Mouse (Mus musculus) brain, embryonic 14.5 days (tissue): Measurements from ENCODE around the gene Gm45837. TPM values are rescaled to one million over a fixed set of nuclear protein-coding genes. Genes with fewer than 3 reads are reported as not detected.

Experiments used
- DNase-seq: peaks from one replicate; pipeline ENCODE4 v3.0.0-alpha.2; 2011; ENCODE audit warnings: low read depth
- CTCF ChIP-seq: fragments of 200-500 bp; IDR thresholded peaks from 2 replicates; pipeline ENCODE4 v1.5.1; 2012; ENCODE audit warnings: inconsistent platforms, mild to moderate bottlenecking, moderate library complexity, borderline replicate concordance; ENCODE audit not compliant: insufficient read depth, insufficient read length; ENCODE audit errors: extremely low read depth
- POLR2A ChIP-seq: fragments of 200-500 bp; IDR thresholded peaks from 2 replicates; pipeline ENCODE4 v1.6.1; 2012; ENCODE audit warnings: mild to moderate bottlenecking, inconsistent platforms, borderline replicate concordance; ENCODE audit not compliant: poor library complexity, insufficient read depth, insufficient read length, severe bottlenecking; ENCODE audit errors: extremely low read depth
- polyA plus RNA-seq: library from polyadenylated mRNA; depleted of rRNA; stranded (reverse); fragments of >200 nt; gene quantifications from 2 replicates; pipeline ENCODE4 v1.2.3, GENCODE M21; 2012

The Gm45837 gene
- polyA plus RNA-seq, 1 experiment = 0.79 TPM

GRCm38 (mm10) chr7:101501236-101501635 lies 90.5 kb downstream of the Gm45837 start:
- no peak for TF ChIP-seq POLR2A
- no peak for TF ChIP-seq CTCF
- DNase-seq = no peak

GRCm38 (mm10) chr7:101501675-101502074 lies 91.0 kb downstream of the Gm45837 start:
- TF ChIP-seq CTCF = peak; percentile 21; the same call in 1 of the 2 replicates
- no peak for TF ChIP-seq POLR2A
- no peak for DNase-seq

GRCm38 (mm10) chr7:101503351-101503750 lies 92.7 kb downstream of the Gm45837 start:
- peak; percentile 57 for DNase-seq
- TF ChIP-seq CTCF (peak; percentile 77), POLR2A (no peak)

- no peak for DNase-seq
- TF ChIP-seq CTCF (no peak), POLR2A (no peak)
Measured at GRCm38 (mm10) chr7:101503803-101504202, 93.1 kb downstream of the Gm45837 start.

GRCm38 (mm10) chr7:101504507-101504906 lies 93.8 kb downstream of the Gm45837 start:
- peak; percentile 41 for DNase-seq
- TF ChIP-seq CTCF (no peak), POLR2A (no peak)

GRCm38 (mm10) chr7:101509212-101509611 lies 98.5 kb downstream of the Gm45837 start:
- DNase-seq = no peak
- no peak for TF ChIP-seq POLR2A
- no peak for TF ChIP-seq CTCF

GRCm38 (mm10) chr7:101513655-101514054 lies 103.0 kb downstream of the Gm45837 start:
- DNase-seq = peak; percentile 82
- TF ChIP-seq POLR2A = no peak
- no peak for TF ChIP-seq CTCF

GRCm38 (mm10) chr7:101514768-101515167 lies 104.1 kb downstream of the Gm45837 start:
- DNase-seq = no peak
- TF ChIP-seq CTCF = no peak
- no peak for TF ChIP-seq POLR2A

- no peak for DNase-seq
- TF ChIP-seq POLR2A = no peak
- TF ChIP-seq CTCF = no peak
Measured at GRCm38 (mm10) chr7:101515295-101515694, 104.6 kb downstream of the Gm45837 start.

GRCm38 (mm10) chr7:101516460-101516859 lies 105.8 kb downstream of the Gm45837 start:
- no peak for DNase-seq

GRCm38 (mm10) chr7:101521696-101522095 lies 111.0 kb downstream of the Gm45837 start:
- TF ChIP-seq CTCF (no peak), POLR2A (no peak)
- no peak for DNase-seq

More at GRCm38 (mm10) chr7:101516460-101516859, 105.8 kb downstream of the Gm45837 start:
- no peak for TF ChIP-seq POLR2A
- 0 out of 2 replicates have a peak, but pooled peaks have one; percentile 17 for TF ChIP-seq CTCF

- TF ChIP-seq POLR2A = no peak
- DNase-seq = peak; percentile 86
Measured at GRCm38 (mm10) chr7:101523205-101523604, 112.5 kb downstream of the Gm45837 start.
